Mouse (Mus musculus): ENCODE measurements around the gene Pygm. TPM values are rescaled to one million over a fixed set of nuclear protein-coding genes. Genes with fewer than 3 reads are reported as not detected.
A peak's percentile ranks its signal among the peaks of the same experiment; 100 is the strongest.

Gene Pygm
- total RNA-seq (2021) (10 to 100 TPM; 48.3 to 94.0 TPM), polyA plus RNA-seq (2012; rRNA removed) (97.8 and 115 TPM in 2 replicates)
- long read RNA-seq, transcript Pygm-201 (20 exons, 2,874 nt), result major isoform, 28 of 46 reads
- long read RNA-seq, partial matches to known transcripts, result 17 of 46 reads
- long read RNA-seq, other reads (novel, unspliced or antisense), result 1 of 46 reads

DNA sequence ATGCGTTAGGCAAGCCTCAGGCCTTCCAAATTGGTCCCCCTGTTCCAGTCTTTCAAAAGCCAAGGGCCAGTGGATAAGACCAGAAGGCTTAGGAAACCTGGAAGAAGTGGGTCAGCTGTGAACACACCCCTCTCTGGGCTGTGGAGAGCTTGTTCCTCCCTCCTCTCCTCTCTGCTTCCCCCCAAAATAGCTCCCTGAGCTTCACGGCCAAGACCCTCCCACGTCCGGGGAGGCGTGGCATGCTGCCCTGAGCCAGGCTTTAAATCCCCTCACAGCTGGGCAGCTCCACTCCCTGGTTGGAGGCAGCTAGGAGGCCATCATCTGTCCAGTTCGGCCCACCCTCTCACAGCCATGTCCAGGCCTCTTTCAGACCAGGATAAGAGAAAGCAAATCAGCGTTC is at the start of gene Pygm:
Gene Pygm (plus strand): TSS at position 272 of the 400 bp plus-strand sequence.
- DNase-seq, result peak; percentile 76

GRCm38 (mm10) chr19:6334673-6335457 is 49.3 kb upstream of the Pygm start, which contains the start of gene Men1:
Men1 (plus strand) TSS chr19:6334979.
- DNase-seq, result peak; percentile 95

GRCm38 (mm10) chr19:6335458-6335827 is 48.8 kb upstream of the Pygm start:
- peak; percentile 60 for DNase-seq

- DNase-seq, result no peak
Measured at GRCm38 (mm10) chr19:6336920-6337319, 47.3 kb upstream of the Pygm start.

GRCm38 (mm10) chr19:6338171-6338570 is 46.0 kb upstream of the Pygm start:
- no peak for DNase-seq

DNA sequence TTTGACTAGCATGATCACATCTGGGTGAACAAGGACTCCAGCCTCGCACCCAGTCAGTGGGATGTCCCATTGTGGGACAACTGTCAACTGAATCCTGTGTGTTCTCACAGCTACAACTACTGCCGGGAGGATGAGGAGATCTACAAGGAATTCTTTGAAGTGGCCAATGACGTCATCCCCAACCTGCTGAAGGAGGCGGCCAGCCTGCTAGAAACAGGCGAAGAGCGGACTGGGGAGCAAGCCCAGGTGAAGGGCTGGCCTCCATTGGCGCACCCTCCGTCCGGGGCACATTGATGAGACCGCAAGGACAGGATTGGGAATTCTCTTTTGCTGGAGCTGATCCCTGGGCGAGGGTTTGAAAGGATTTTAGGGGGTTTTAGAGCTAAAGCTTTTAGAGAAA is 45.5 kb upstream of the Pygm start:
- DNase-seq, result no peak

DNA sequence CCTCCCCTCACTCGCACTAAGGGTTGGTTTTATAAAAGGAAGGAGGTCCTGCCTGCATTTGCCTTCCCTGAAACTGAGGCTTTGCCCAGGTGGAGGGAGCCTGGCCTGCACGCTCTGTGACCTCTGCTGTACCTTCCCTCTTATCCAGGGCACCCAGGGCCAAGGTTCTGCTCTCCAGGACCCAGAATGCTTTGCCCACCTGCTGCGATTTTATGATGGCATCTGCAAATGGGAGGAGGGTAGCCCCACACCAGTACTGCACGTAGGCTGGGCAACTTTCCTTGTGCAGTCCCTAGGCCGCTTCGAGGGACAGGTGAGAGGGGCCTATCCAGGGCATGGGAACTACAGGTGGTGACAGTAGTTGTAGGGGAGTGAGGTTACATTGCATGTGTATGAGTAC is 45.0 kb upstream of the Pygm start:
- no peak for DNase-seq

- DNase-seq, result no peak
Measured at GRCm38 (mm10) chr19:6339890-6340504, 44.2 kb upstream of the Pygm start.

GRCm38 (mm10) chr19:6340524-6341452 is 43.4 kb upstream of the Pygm start, which contains the start of gene Map4k2:
Map4k2 (plus strand) TSS chr19:6341135.
- peak; percentile 94 for DNase-seq

DNA sequence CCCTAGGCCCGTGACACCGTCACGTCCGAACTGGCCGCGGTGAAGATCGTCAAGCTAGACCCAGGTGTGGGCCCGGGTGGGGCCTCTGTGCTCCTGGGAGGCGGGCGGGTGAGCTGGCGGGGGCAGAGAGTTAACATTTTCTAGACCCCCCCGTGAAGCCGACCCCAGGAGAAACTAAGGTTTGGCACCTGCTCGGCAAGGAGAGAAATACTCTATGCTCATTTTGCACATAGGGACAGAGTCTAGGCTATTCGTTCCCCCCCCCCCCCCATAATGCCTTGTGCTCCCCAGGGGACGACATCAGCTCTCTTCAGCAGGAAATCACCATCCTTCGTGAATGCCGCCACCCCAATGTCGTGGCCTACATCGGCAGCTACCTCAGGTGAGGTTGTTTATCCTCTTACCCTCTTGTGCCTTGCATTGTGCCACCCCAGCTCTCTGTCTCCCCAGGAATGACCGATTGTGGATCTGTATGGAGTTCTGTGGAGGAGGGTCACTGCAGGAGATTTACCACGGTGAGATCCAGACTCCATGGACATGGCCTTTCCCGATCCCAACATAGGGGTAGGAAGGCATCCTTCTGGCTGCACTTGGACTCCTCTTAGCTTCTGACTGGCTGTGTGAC is 42.6 kb upstream of the Pygm start:
- no peak for DNase-seq

DNA sequence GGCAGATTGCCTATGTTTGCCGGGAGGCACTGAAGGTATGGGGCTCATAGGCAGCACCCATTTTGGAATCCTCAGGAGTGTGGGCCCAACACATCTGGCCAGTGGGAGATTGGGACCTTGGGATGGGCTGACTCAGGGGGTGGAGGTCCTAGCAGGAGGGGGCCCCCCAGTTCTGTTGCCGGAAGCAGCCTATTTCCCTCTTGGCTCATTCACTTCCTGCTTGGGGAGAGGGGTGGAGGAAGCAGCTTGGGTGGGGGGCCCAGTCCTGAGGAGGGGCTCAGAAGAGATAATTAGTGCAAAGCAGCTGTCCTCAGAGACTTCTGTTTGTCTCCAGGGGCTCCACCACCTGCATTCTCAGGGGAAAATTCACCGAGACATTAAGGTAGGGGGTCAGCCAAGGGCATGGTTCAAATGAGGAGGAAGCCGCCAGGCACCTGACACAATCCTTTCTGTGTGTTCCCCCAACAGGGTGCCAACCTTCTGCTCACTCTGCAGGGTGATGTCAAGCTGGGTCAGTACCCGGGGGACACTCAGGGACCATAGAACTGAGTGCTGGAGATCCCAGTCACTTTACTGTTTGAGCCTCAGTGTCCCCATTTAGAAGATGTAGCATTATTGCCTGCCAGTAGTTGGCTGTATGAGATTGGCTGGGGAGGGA is 41.8 kb upstream of the Pygm start:
- no peak for DNase-seq

DNA sequence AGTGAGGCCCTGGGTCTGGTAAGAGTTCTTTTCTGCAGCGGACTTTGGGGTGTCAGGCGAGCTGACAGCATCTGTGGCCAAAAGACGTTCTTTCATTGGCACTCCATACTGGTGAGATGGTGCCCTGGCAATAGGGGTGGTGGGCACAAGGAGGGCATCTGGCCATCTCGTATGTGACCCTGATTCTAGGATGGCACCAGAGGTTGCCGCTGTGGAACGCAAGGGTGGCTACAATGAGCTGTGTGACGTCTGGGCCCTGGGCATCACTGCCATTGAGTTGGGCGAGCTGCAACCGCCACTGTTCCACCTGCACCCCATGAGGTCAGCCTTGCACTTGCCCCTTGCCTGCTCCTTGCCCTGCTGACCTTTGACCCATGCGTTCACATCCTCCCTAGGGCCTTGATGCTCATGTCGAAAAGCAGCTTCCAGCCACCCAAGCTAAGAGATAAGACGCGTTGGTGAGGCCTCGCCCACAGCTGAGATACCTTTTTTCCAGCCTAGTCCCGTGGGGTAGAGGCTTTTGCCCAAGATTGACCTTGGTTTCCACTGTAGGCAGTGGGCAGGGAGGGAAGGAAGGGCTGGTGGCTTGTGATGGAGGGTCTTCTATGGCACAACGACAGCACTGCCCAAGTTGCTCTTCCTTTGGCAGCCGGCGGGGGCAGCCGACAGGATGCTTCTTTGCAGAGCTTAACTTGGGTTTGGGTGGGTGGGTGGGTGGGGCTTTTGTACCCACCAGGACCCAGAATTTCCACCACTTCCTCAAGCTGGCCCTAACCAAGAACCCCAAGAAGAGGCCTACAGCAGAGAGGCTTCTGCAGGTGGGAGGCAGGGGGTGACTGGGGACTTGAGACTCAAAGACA is 40.9 kb upstream of the Pygm start:
- DNase-seq, result no peak

DNA sequence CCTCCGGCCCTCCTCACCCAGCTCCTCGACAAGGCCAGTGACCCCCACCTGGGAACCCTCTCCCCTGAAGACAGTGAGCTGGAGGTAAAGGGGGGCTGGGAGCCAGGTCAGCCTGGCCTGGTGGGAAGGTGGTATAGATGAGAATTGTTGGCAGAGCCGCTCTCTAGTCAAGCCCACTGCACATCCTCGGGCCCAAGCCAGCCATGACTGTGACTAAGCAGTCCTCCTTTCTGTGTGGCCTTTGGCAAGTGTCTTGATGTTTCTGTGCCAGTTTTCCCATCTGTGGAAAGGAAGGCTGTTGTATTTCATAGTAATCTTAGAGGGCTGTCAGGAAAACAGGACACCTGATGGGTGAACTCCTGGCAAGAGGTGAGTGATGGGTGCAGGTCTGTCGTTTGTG is 40.2 kb upstream of the Pygm start:
- no peak for DNase-seq

- no peak for DNase-seq
Measured at GRCm38 (mm10) chr19:6346023-6346422, 38.2 kb upstream of the Pygm start.

DNA sequence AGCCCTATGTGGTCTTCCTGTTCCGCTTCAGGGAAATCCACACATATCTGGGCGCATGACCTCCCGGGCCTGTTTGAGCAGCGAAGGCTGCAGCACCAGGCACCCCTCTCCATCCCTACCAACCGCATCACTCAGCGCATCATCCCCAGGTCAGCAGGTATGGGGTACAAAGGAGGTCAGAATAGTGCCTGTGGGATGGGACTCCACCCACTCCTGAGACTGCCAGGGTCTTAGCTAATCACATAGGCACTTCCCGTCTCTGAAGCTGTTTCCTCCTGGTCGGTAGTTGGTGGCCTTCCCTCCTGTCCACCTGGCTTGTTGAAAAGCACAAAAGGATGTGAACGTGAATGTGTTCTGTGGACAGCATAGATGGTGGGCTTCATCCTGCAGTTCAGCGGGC is 37.5 kb upstream of the Pygm start:
- no peak for DNase-seq

GRCm38 (mm10) chr19:6347615-6348014 is 36.6 kb upstream of the Pygm start:
- no peak for DNase-seq

DNA sequence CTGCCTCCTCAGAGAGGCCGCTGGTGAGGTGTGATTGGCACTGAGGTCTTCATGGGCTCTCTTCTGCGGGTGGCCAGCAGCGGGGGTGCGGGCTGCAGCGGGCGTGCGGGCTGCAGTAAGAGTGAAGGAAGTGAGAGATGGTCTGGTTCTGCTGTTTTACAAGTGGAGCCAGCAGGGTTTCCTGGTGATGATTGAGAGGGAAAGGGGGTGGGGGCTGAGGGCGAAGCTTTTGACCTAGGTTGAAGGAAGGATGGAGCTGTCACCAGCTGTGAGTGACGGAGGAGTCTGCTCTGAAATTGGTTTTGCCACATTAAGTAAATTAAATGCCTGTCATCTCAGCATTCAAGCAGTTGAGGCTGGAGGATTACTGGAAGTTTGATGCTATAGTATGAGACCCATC is 35.5 kb upstream of the Pygm start:
- no peak for DNase-seq

DNA sequence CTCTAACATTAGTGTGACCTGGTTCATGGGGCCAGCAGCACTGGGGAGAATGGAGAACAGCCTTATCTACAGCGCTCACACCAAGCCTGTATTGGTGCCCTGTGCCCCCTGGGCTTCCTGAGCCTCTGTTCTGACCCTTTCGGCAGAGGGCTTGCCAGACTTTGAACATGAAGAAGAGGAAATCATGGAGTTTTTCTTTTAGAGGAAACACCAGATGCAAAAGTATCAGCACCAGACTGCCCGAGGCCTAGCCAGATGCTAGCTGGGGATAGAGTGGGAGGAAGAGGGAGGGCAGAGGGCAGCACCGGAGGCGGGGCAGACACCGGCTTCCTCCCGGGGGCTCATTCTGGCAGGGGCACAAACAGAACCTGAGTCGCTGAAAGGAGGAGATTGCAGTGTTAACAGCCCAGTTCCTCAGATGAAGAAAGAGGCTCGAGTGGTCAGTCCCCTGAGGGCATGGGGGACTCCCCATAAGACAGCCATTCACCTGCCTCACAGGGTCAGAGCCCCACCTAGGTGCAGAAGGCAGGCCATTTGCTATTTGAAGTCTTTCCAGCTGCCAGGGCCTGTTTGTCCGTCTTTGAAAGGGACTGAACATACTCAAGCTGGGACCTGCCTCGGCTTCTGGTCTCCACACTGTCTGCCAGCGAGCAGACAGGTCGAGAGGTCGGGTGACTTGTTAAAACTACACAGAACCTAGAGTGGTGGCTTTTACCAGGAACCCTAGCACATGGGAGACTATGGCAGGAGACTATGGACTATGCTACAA is 34.8 kb upstream of the Pygm start:
- peak; percentile 71 for DNase-seq

GRCm38 (mm10) chr19:6351431-6352106 is 32.6 kb upstream of the Pygm start:
- DNase-seq, result no peak
